Mouse (Mus musculus): Measurements from ENCODE around the gene Vasp.

GRCm38 (mm10) chr7:19236411-19236810 lies 35.2 kb downstream of the Vasp start:
- TF ChIP-seq KAT2A (conservative IDR thresholded peaks at IDR 0.05; ENCODE audit: low read depth, low read length) (no peak), CTCF (IDR thresholded peaks at IDR 0.05 in 2 of 3, conservative IDR thresholded peaks at IDR 0.05 in 1 of 3; ENCODE audit: control insufficient read depth in 1 of 3, insufficient read depth in 1 of 3, low read depth in 2 of 3, low read length in 3 of 3, poor library complexity in 1 of 3, severe bottlenecking in 1 of 3) (no peak), TBP (IDR thresholded peaks at IDR 0.05; ENCODE audit: low read depth, low read length) (no peak), ELF1 (IDR thresholded peaks at IDR 0.05; ENCODE audit: low read depth, low read length) (no peak), UBTF (IDR thresholded peaks at IDR 0.05; ENCODE audit: borderline replicate concordance, insufficient read depth, low read depth, low read length) (no peak), ETS1 (IDR thresholded peaks at IDR 0.05; ENCODE audit: low read depth, low read length) (no peak), POLR2A (IDR thresholded peaks at IDR 0.05; ENCODE audit: control insufficient read depth in 1 of 2, insufficient read depth in 1 of 2, low read depth in 1 of 2, low read length in 2 of 2, poor library complexity in 1 of 2) (no peak)
